Mouse (Mus musculus): Measurements from ENCODE around the gene Golga5.

DNA sequence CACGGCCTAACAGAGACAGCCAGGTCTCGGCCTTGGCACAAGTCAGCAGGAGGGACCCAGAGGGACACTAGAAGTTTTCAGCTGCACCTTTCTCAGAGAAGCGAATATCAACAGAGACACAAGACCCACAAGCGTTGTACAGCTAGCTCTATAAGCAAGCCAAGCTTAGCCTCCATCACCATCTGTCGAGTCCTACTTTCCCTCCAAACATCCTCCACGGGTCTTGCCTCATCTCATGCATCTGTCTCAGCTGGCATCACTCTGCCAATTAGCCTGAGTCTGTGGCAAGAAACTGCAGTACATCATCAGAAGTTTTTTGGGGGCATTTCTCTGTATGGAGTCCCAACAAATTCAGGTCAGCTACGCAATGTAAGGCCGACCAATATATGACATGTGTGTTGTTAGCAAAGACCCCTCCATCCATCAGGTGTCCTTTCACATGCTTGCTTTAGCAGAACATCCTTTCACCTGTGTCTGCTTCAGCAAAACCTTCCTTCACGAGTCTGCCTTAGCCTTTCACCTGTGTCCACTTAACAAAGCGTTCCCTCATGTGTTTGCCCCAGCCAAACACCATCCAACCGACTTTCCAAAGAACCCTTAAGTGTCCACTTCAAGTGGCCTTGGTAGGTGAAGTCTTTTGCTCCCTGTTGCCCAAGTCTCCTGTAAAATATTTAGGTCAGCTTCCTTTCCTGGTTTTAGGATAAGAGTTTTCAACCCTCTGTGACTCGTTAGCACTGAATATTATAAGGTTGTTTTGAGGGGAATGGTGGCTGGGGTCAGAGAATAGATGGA lies 51.2 kb downstream of the Golga5 start:
- TF ChIP-seq CTCF (conservative IDR thresholded peaks at IDR 0.05; ENCODE audit: low read length) (no peak), NANOG (IDR thresholded peaks at IDR 0.05; ENCODE audit: borderline replicate concordance, low read length) (no peak), POU5F1 (IDR thresholded peaks at IDR 0.05; ENCODE audit: borderline replicate concordance, low read length) (no peak)
